Mouse (Mus musculus) R1 (cell line): Measurements from ENCODE around the gene Shoc2.
"Not testable (repeated sequence)": the region's sequence is repeated elsewhere in the genome, so short reads cannot be mapped to it uniquely, and the experiment has no call there.

Experiments used
- DNase-seq: peaks from one replicate; pipeline ENCODE4 v3.0.0-alpha.2; 2018; ENCODE audit warnings: low read depth, low spot score

Gene Shoc2

GRCm38 (mm10) chr19:53929218-53929617 is 14.9 kb upstream of the Shoc2 start:
- no peak for DNase-seq

- no peak for DNase-seq
Measured at GRCm38 (mm10) chr19:53933050-53933449, 11.1 kb upstream of the Shoc2 start.

- no peak for DNase-seq
Measured at GRCm38 (mm10) chr19:53934046-53934445, 10.1 kb upstream of the Shoc2 start.

- no peak for DNase-seq
Measured at GRCm38 (mm10) chr19:53939467-53939866, 4.6 kb upstream of the Shoc2 start.

GRCm38 (mm10) chr19:53941139-53941538 is 3.0 kb upstream of the Shoc2 start:
- DNase-seq, result no peak

- no peak for DNase-seq
Measured at GRCm38 (mm10) chr19:53942342-53942741, 1.8 kb upstream of the Shoc2 start.

GRCm38 (mm10) chr19:53944786-53945169 is 672 bp downstream of the Shoc2 start:
- no peak for DNase-seq

GRCm38 (mm10) chr19:53945171-53946042 is 1.3 kb downstream of the Shoc2 start:
- DNase-seq, result peak; percentile 93

GRCm38 (mm10) chr19:53957513-53957912 is 13.4 kb downstream of the Shoc2 start:
- no peak for DNase-seq

- no peak for DNase-seq
Measured at GRCm38 (mm10) chr19:53962511-53962910, 18.4 kb downstream of the Shoc2 start.

- not testable (repeated sequence) for DNase-seq
Measured at GRCm38 (mm10) chr19:53964347-53964746, 20.2 kb downstream of the Shoc2 start.

GRCm38 (mm10) chr19:53964910-53965633 is 21.0 kb downstream of the Shoc2 start:
- DNase-seq, result no peak

- no peak for DNase-seq
Measured at GRCm38 (mm10) chr19:53969226-53969625, 25.1 kb downstream of the Shoc2 start.

GRCm38 (mm10) chr19:53971938-53972337 is 27.8 kb downstream of the Shoc2 start:
- no peak for DNase-seq

- DNase-seq, result no peak
Measured at GRCm38 (mm10) chr19:53973656-53974055, 29.6 kb downstream of the Shoc2 start.

- DNase-seq, result no peak
Measured at GRCm38 (mm10) chr19:53982041-53982440, 37.9 kb downstream of the Shoc2 start.

GRCm38 (mm10) chr19:53983336-53983735 is 39.2 kb downstream of the Shoc2 start:
- no peak for DNase-seq

GRCm38 (mm10) chr19:53984628-53985027 is 40.5 kb downstream of the Shoc2 start:
- DNase-seq, result no peak

GRCm38 (mm10) chr19:53990538-53990937 is 46.4 kb downstream of the Shoc2 start:
- no peak for DNase-seq

GRCm38 (mm10) chr19:53993860-53994259 is 49.8 kb downstream of the Shoc2 start:
- no peak for DNase-seq

GRCm38 (mm10) chr19:53994276-53994675 is 50.2 kb downstream of the Shoc2 start:
- peak; percentile 49 for DNase-seq

GRCm38 (mm10) chr19:54010973-54011372 is 66.9 kb downstream of the Shoc2 start:
- DNase-seq, result no peak

- no peak for DNase-seq
Measured at GRCm38 (mm10) chr19:54014999-54015398, 70.9 kb downstream of the Shoc2 start.
